Mouse (Mus musculus) kidney, adult 18-20 months (tissue): ENCODE data around the gene Gm8257.
"Not testable (repeated sequence)": the region's sequence is repeated elsewhere in the genome, so short reads cannot be mapped to it uniquely, and the experiment has no call there.

ENCODE experiments used
- DNase-seq: peaks from one replicate; pipeline ENCODE4 v3.0.0; 2021

Gm8257 gene

GRCm38 (mm10) chr14:44706356-44706755 is at the start of gene Gm8257:
Gene Gm8257 (minus strand): TSS chr14:44706456.
- not testable (repeated sequence) for DNase-seq

GRCm38 (mm10) chr14:44750240-44750639 is 44.0 kb upstream of the Gm8257 start, which contains the start of gene Gm8267:
Gene Gm8267 (minus strand): TSS chr14:44750340.
- no peak for DNase-seq

- not testable (repeated sequence) for DNase-seq
These were observed 36.5 kb upstream of the Gm8257 start for GRCm38 (mm10) chr14:44742789-44743188.

- not testable (repeated sequence) for DNase-seq
These were observed 24.5 kb upstream of the Gm8257 start for GRCm38 (mm10) chr14:44730711-44731110.

- DNase-seq, result not testable (repeated sequence)
These were observed 78.5 kb downstream of the Gm8257 start, which contains the start of gene Gm5624 for GRCm38 (mm10) chr14:44627737-44628136. Gene Gm5624 (minus strand): TSS chr14:44627938.
